Mouse (Mus musculus) lung, postnatal 0 days (tissue): ENCODE data around the gene Ell2. TPM values are rescaled to one million over a fixed set of nuclear protein-coding genes. Genes with fewer than 3 reads are reported as not detected.
A peak's percentile ranks its signal among the peaks of the same experiment; 100 is the strongest.

ENCODE experiments used
- ATAC-seq: fragments of 200-750 bp; cut with Nextera tagmentation; 2 replicates; pipeline ENCODE4 v1.8.0; 2017; ENCODE audit warnings: moderate library complexity
- DNase-seq: peaks from one replicate; pipeline ENCODE4 v3.0.0-alpha.2; 2016; ENCODE audit warnings: low spot score
- H3K27ac ChIP-seq: fragments of 300-500 bp; sonication (generic); 2 replicates; pipeline ENCODE4 v1.5.1; 2014; ENCODE audit warnings: antibody characterized with exemption, mild to moderate bottlenecking, low read length, mixed read lengths
- H3K27me3 ChIP-seq: fragments of 300-500 bp; sonication (generic); replicated peaks from 2 replicates; pipeline ENCODE4 v1.6.1; 2014; ENCODE audit warnings: low read length, mixed read lengths; ENCODE audit not compliant: insufficient read depth
- H3K36me3 ChIP-seq: fragments of 300-500 bp; sonication (generic); 2 replicates; pipeline ENCODE4 v1.6.1; 2014; ENCODE audit warnings: low read length, mixed read lengths; ENCODE audit not compliant: insufficient read depth
- H3K4me1 ChIP-seq: fragments of 300-500 bp; sonication (generic); 2 replicates; pipeline ENCODE4 v1.6.1; 2014; ENCODE audit warnings: antibody characterized with exemption, low read depth, low read length, mixed read lengths; ENCODE audit not compliant: insufficient read depth
- H3K4me2 ChIP-seq: fragments of 300-500 bp; sonication (generic); replicated peaks from 2 replicates; pipeline ENCODE4 v1.6.1; 2014; ENCODE audit warnings: low read depth, mild to moderate bottlenecking, low read length, moderate library complexity, mixed read lengths
- H3K4me3 ChIP-seq: fragments of 300-500 bp; sonication (generic); 2 replicates; pipeline ENCODE4 v1.5.1; 2014; ENCODE audit warnings: low read depth, low read length
- H3K9ac ChIP-seq: fragments of 300-500 bp; sonication (generic); replicated peaks from 2 replicates; pipeline ENCODE4 v1.6.1; 2014; ENCODE audit warnings: low read depth, mild to moderate bottlenecking
- H3K9me3 ChIP-seq: fragments of 300-500 bp; sonication (generic); 2 replicates; pipeline ENCODE4 v1.6.1; 2016; ENCODE audit warnings: low read length, mixed read lengths
- CTCF ChIP-seq: IDR thresholded peaks from 2 replicates; pipeline ENCODE4 v1.5.1; 2016; ENCODE audit warnings: antibody characterized with exemption, mild to moderate bottlenecking
- EP300 ChIP-seq: IDR thresholded peaks from 2 replicates; pipeline ENCODE4 v1.6.1; 2016; ENCODE audit warnings: antibody characterized with exemption, mild to moderate bottlenecking, control low read depth
- WGBS: fragments of 180-500 bp; shearing (Covaris S2); extraction: QIAGEN DNeasy Blood & Tissue Kit; methylation state at CpG from one replicate; pipeline ENCODE4 v1.1.7; 2014; 5-methylcytosine and 5-hydroxymethylcytosine counted together
- polyA plus RNA-seq: library from polyadenylated mRNA; unstranded; fragments of >200 nt; fragmentation: Nextera tagmentation; extraction: Ambion mirVana; gene quantifications from 2 replicates; pipeline ENCODE4 v1.2.1, GENCODE M21; 2015

The Ell2 gene
- polyA plus RNA-seq, 1 experiment from 2014 or later, result 6.1 TPM

DNA sequence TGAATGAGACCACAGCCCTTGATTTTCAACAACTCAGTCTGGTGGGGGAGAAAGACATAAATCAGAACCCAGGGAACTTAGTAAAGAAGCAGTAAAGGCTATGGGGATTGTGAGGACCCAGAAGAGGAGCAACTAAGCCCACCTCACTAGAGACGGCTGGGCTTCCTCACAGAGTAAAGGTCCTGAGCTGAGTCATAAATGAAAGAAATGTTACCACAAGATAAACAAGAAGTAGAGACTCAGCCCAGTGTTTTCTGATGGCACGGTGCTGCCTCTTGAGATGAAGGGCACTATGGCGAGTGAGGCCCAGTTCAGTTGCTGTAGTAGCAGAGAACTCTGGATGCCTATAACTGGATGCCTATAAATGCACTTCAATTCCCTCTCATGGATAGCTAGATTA lies 32.4 kb downstream of the Ell2 start:
- H3K27ac ChIP-seq, result no peak overlapping the region
- 30% methylated on average over 3 of the region's 3 CpGs for WGBS
- no peaks in the 10 kb centered on the region for H3K9me3 ChIP-seq
- H3K4me1 ChIP-seq, result peaks cover 11% of the 10 kb centered on the region; the same call in 1 of the 2 replicates
- H3K4me2 ChIP-seq, result no peak overlapping the region
- H3K4me3 ChIP-seq, result no peak overlapping the region
- DNase-seq (peak; percentile 16), ATAC-seq (peak; percentile 54)
- no peak for TF ChIP-seq EP300
- TF ChIP-seq CTCF, result no peak
- no peak overlapping the region for H3K9ac ChIP-seq
- H3K36me3 ChIP-seq, result no peaks in the 10 kb centered on the region
- no peaks in the 10 kb centered on the region for H3K27me3 ChIP-seq

DNA sequence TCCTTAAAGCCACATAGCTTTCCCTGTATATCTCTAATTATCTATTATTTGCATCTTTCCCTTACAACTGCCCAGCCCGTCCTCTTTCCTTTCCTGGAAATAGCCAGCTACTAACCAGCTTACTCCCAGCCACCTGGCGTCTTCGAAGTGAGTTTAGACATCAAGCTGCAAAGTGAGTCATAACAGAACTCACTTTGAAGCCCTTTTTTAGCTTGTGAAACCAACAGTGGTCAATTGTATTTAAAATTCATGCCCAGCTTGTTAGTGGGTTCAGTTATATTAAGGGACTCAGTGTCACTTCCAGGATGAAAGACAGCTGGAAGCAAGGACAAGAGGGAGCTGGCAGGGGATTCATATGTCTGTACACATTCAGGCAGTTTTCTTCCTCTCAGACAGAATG lies 33.5 kb downstream of the Ell2 start:
- WGBS, result 43% methylated on average over 3 of the region's 3 CpGs
- ATAC-seq, result peak; percentile 40
- Histone ChIP-seq H3K4me2 (no peak overlapping the region), H3K9ac (no peak overlapping the region), H3K4me1 (peaks cover 11% of the 10 kb centered on the region; the same call in 1 of the 2 replicates), H3K4me3 (no peak overlapping the region), H3K27me3 (no peaks in the 10 kb centered on the region), H3K36me3 (no peaks in the 10 kb centered on the region), H3K9me3 (no peaks in the 10 kb centered on the region), H3K27ac (no peak overlapping the region)
- TF ChIP-seq EP300 (no peak), CTCF (no peak)
- peak; percentile 24 for DNase-seq

DNA sequence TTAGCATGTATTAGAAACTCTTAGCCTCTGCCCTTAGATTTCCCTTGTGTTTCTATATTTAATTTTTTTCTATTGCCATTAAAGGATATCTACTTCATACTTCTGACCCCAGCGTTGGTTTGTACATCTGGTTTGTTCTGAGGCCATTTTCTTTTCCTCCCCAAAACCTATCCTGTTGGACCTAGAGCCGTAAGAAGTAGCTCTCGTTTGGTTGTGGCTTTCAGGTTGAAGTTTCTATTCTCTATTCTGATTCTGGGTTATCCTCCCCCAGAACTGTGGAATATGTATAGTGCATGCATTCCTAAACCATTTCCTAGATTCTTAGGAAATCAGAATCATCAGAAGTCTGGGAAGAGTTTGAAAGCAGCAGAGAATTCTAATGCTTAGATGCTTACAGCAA lies 34.6 kb downstream of the Ell2 start:
- Histone ChIP-seq H3K27me3 (no peaks in the 10 kb centered on the region), H3K9me3 (no peaks in the 10 kb centered on the region), H3K4me2 (no peak overlapping the region), H3K9ac (no peak overlapping the region), H3K4me1 (peaks cover 11% of the 10 kb centered on the region; the same call in 1 of the 2 replicates), H3K27ac (no peak overlapping the region), H3K36me3 (no peaks in the 10 kb centered on the region), H3K4me3 (no peak overlapping the region)
- ATAC-seq (no peak), DNase-seq (no peak)
- TF ChIP-seq EP300 (no peak), CTCF (no peak)
- 88% methylated on average over 3 of the region's 3 CpGs for WGBS

DNA sequence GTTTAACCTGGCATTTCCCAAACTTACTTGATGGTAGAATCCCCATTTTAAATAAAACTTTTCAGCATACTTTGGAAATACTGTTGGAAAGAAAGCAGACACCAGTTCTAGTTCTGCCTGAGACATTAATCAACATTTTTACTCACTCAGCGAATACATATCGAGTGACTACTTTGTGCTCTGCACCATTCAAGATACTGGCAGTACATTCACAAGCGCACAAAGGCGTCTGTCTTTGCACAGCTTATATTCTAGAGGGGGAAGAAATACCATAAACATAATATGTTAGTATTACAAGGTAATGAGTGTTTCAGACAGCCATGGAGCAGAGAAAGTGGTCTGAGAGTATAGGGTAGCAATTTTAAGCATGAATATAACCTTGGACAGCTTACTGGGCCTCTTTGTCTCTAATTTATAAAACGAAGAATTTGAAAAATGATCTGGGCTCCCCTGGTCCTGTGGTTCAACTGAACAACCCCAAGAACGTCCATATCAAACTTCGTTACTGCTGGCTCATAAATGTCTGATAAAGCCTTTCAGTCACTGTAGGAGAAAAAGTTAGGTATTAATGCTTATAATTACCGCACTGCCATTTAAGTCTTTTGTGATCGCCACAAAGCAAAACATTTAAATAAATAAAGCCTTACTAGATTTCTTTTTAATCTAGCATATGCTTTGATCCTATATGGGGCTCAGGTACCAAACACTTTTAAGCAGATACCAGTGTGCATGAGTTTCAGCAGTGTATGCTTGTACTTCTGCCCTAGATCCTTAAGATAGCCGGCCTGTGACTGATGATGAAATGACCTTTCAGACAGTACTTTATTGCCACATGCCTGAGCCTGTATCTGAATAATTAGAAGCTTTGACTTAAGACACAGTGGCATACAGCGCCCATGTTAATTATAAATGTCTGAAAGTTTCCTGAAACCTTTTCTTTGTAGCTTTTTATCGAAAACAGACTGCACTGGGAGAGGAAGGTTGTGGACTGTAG lies 35.5 kb downstream of the Ell2 start:
- DNase-seq, result no peak
- 80% methylated on average over 12 of the region's 12 CpGs for WGBS

DNA sequence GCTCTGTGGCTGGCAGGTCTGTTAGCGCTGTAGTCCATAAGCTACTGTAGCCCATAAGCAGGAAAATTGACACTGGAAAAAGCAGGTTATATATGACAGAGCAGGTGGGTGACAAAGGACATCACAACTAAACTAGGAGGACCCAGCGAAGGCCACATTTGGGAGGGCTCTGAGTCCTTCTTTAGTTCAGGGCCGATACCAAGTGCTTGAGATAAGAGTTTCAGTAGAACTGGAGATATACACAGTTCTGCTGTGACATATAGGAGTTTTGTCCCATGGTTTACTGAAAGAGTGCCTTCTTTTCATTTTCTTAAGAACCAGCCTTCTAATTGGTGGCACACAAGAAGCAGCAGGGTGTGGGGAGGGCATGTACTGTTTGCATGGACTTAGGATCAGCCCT lies 36.4 kb downstream of the Ell2 start:
- no peak overlapping the region for H3K4me2 ChIP-seq
- H3K27me3 ChIP-seq, result no peaks in the 10 kb centered on the region
- TF ChIP-seq CTCF, result no peak
- TF ChIP-seq EP300, result no peak
- H3K36me3 ChIP-seq, result no peaks in the 10 kb centered on the region
- no peaks in the 10 kb centered on the region for H3K9me3 ChIP-seq
- H3K4me1 ChIP-seq, result peaks cover 10% of the 10 kb centered on the region; the same call in 1 of the 2 replicates
- ATAC-seq (no peak), DNase-seq (no peak)
- H3K9ac ChIP-seq, result no peak overlapping the region
- no peak overlapping the region for H3K4me3 ChIP-seq
- 89% methylated on average over 3 of the region's 3 CpGs for WGBS
- H3K27ac ChIP-seq, result no peak overlapping the region

More for the DNA sequence above, 35.5 kb downstream of the Ell2 start:
- no peak for ATAC-seq
- TF ChIP-seq CTCF, result no peak
- Histone ChIP-seq H3K4me1 (peaks cover 11% of the 10 kb centered on the region; the same call in 1 of the 2 replicates), H3K9me3 (no peaks in the 10 kb centered on the region), H3K9ac (no peak overlapping the region), H3K27me3 (no peaks in the 10 kb centered on the region), H3K4me3 (no peak overlapping the region), H3K4me2 (no peak overlapping the region), H3K36me3 (no peaks in the 10 kb centered on the region), H3K27ac (no peak overlapping the region)

DNA sequence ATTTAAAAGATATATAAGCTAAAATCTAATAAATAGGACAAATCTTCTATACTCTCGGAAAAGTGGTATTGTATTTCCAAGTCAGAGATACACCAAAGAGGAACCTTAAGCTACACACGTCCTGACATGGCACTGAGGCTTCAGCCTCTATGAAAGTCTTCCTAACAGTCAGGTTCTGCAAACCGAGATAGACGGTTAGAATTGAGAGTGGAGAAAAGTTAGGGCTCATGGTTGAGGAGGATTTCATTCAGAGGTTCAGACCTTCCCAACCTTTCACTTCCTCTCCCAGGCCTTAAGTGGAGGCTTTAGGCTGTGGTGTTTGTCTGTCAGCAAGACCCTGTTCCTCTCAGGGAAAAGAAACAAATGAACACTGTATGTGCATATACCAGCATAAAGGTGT lies 37.5 kb downstream of the Ell2 start:
- no peaks in the 10 kb centered on the region for H3K36me3 ChIP-seq
- 84% methylated on average over 4 of the region's 4 CpGs for WGBS
- H3K4me2 ChIP-seq, result no peak overlapping the region
- H3K27ac ChIP-seq, result no peak overlapping the region
- no peaks in the 10 kb centered on the region for H3K27me3 ChIP-seq
- peaks cover under 1% of the 10 kb centered on the region; the same call in 1 of the 2 replicates for H3K4me1 ChIP-seq
- DNase-seq (no peak), ATAC-seq (no peak)
- TF ChIP-seq EP300 (no peak), CTCF (no peak)
- no peaks in the 10 kb centered on the region for H3K9me3 ChIP-seq
- H3K9ac ChIP-seq, result no peak overlapping the region
- no peak overlapping the region for H3K4me3 ChIP-seq
